1 mouse cellular context compared by ENCODE assay signal in genomic region chr7:30436879-30437278, GRCm38 (mm10).
TF ChIP-seq lines count a peak whose summit lies in the region.

No protein-coding gene starts in this region.

TF ChIP-seq in CH12.LX, 34 proteins besides CTCF, POLR2A, EP300 and RAD21:
- no peak for TF ChIP-seq MAFK (IDR thresholded peaks at IDR 0.05; ENCODE audit: insufficient replicate concordance, low read length)
- no peak for TF ChIP-seq MXI1 (IDR thresholded peaks at IDR 0.05; ENCODE audit: low read depth, low read length)
- no peak for TF ChIP-seq USF1 (IDR thresholded peaks at IDR 0.05; ENCODE audit: low read depth, low read length)
- no peak for TF ChIP-seq PAX5 (IDR thresholded peaks at IDR 0.05; ENCODE audit: low read length)
- no peak for TF ChIP-seq E2F4 (IDR thresholded peaks at IDR 0.05; ENCODE audit: insufficient replicate concordance, low read depth, low read length)
- TF ChIP-seq TBP (conservative IDR thresholded peaks at IDR 0.05; ENCODE audit: low read depth, low read length), result 0 out of 2 replicates have a peak, but pooled peaks have one; percentile 38
- no peak for TF ChIP-seq ZC3H11A (IDR thresholded peaks at IDR 0.05; ENCODE audit: low read depth, low read length)
- TF ChIP-seq ELF1 (IDR thresholded peaks at IDR 0.05; ENCODE audit: low read depth, low read length), result peak; percentile 47; the same call in 1 of the 2 replicates
TF ChIP-seq in CH12.LX: peak in this region for 2.
